Mouse (Mus musculus): Measurements from ENCODE around the gene Slamf1. TPM values are rescaled to one million over a fixed set of nuclear protein-coding genes. Genes with fewer than 3 reads are reported as not detected.
A peak's percentile ranks its signal among the peaks of the same experiment; 100 is the strongest.

Gene Slamf1
- total RNA-seq (2014; fragmentation: Nextera tagmentation) (4.9 and 6.2 TPM in 2 replicates), total RNA-seq (2017) (4.3 and 7.6 TPM in 2 replicates)

- ATAC-seq (replicated peaks; ENCODE audit: low FRiP score, low TSS enrichment, poor library complexity, severe bottlenecking), result no peak
Measured at GRCm38 (mm10) chr1:171766898-171767297, at the start of gene Slamf1. TSS of gene Slamf1 (plus strand) at chr1:171767127.

- no peak for ATAC-seq (replicated peaks; ENCODE audit: low FRiP score, low TSS enrichment, poor library complexity, severe bottlenecking)
Measured at GRCm38 (mm10) chr1:171731195-171731594, 35.7 kb upstream of the Slamf1 start.

- ATAC-seq (replicated peaks; ENCODE audit: low FRiP score, low TSS enrichment, poor library complexity, severe bottlenecking), result no peak
Measured at GRCm38 (mm10) chr1:171734898-171735297, 32.0 kb upstream of the Slamf1 start.

GRCm38 (mm10) chr1:171748127-171748969 is 18.6 kb upstream of the Slamf1 start:
- ATAC-seq (replicated peaks; ENCODE audit: low FRiP score, low TSS enrichment, poor library complexity, severe bottlenecking), result no peak

GRCm38 (mm10) chr1:171761853-171762448 is 5.0 kb upstream of the Slamf1 start:
- ATAC-seq (replicated peaks; ENCODE audit: low FRiP score, low TSS enrichment, poor library complexity, severe bottlenecking), result peak; percentile 57

GRCm38 (mm10) chr1:171770996-171771395 is 4.1 kb downstream of the Slamf1 start:
- ATAC-seq (replicated peaks; ENCODE audit: low FRiP score, low TSS enrichment, poor library complexity, severe bottlenecking), result no peak

GRCm38 (mm10) chr1:171772121-171772735 is 5.3 kb downstream of the Slamf1 start:
- ATAC-seq (replicated peaks; ENCODE audit: low FRiP score, low TSS enrichment, poor library complexity, severe bottlenecking), result no peak

- ATAC-seq (replicated peaks; ENCODE audit: low FRiP score, low TSS enrichment, poor library complexity, severe bottlenecking), result peak; percentile 51
Measured at GRCm38 (mm10) chr1:171773232-171773989, 6.5 kb downstream of the Slamf1 start.

GRCm38 (mm10) chr1:171774266-171774665 is 7.3 kb downstream of the Slamf1 start:
- no peak for ATAC-seq (replicated peaks; ENCODE audit: low FRiP score, low TSS enrichment, poor library complexity, severe bottlenecking)

- ATAC-seq (replicated peaks; ENCODE audit: low FRiP score, low TSS enrichment, poor library complexity, severe bottlenecking), result no peak
Measured at GRCm38 (mm10) chr1:171774678-171775077, 7.8 kb downstream of the Slamf1 start.

GRCm38 (mm10) chr1:171775781-171776180 is 8.9 kb downstream of the Slamf1 start:
- no peak for ATAC-seq (replicated peaks; ENCODE audit: low FRiP score, low TSS enrichment, poor library complexity, severe bottlenecking)

- ATAC-seq (replicated peaks; ENCODE audit: low FRiP score, low TSS enrichment, poor library complexity, severe bottlenecking), result no peak
Measured at GRCm38 (mm10) chr1:171777026-171777425, 10.1 kb downstream of the Slamf1 start.

GRCm38 (mm10) chr1:171782287-171782915 is 15.5 kb downstream of the Slamf1 start:
- ATAC-seq (replicated peaks; ENCODE audit: low FRiP score, low TSS enrichment, poor library complexity, severe bottlenecking), result no peak

GRCm38 (mm10) chr1:171785871-171786270 is 18.9 kb downstream of the Slamf1 start:
- ATAC-seq (replicated peaks; ENCODE audit: low FRiP score, low TSS enrichment, poor library complexity, severe bottlenecking), result no peak

- ATAC-seq (replicated peaks; ENCODE audit: low FRiP score, low TSS enrichment, poor library complexity, severe bottlenecking), result no peak
Measured at GRCm38 (mm10) chr1:171787281-171788015, 20.5 kb downstream of the Slamf1 start.

- ATAC-seq (replicated peaks; ENCODE audit: low FRiP score, low TSS enrichment, poor library complexity, severe bottlenecking), result peak; percentile 81
Measured at GRCm38 (mm10) chr1:171788461-171789283, 21.7 kb downstream of the Slamf1 start.

GRCm38 (mm10) chr1:171789407-171789806 is 22.5 kb downstream of the Slamf1 start:
- ATAC-seq (replicated peaks; ENCODE audit: low FRiP score, low TSS enrichment, poor library complexity, severe bottlenecking), result no peak

GRCm38 (mm10) chr1:171791491-171791890 is 24.6 kb downstream of the Slamf1 start:
- ATAC-seq (replicated peaks; ENCODE audit: low FRiP score, low TSS enrichment, poor library complexity, severe bottlenecking), result no peak
